Mouse (Mus musculus) limb, embryonic 13.5 days (tissue): ENCODE data around the gene 1810046K07Rik. TPM values are rescaled to one million over a fixed set of nuclear protein-coding genes. Genes with fewer than 3 reads are reported as not detected.

Source experiments
- ATAC-seq: fragments of 200-750 bp; cut with Nextera tagmentation; 2 replicates; pipeline ENCODE4 v1.8.0; 2017; ENCODE audit warnings: low read depth, moderate number of reproducible peaks, moderate TSS enrichment; ENCODE audit not compliant: low FRiP score
- H3K27ac ChIP-seq: fragments of 300-500 bp; sonication (generic); 2 replicates; pipeline ENCODE4 v1.5.1; 2015; ENCODE audit warnings: inconsistent platforms, mild to moderate bottlenecking, moderate library complexity
- H3K27me3 ChIP-seq: fragments of 300-500 bp; sonication (generic); 2 replicates; pipeline ENCODE4 v1.6.1; 2015; ENCODE audit warnings: mild to moderate bottlenecking, inconsistent platforms
- H3K36me3 ChIP-seq: fragments of 300-500 bp; sonication (generic); 2 replicates; pipeline ENCODE4 v1.6.1; 2015; ENCODE audit warnings: inconsistent platforms, mild to moderate bottlenecking, moderate library complexity
- H3K4me1 ChIP-seq: fragments of 300-500 bp; sonication (generic); 2 replicates; pipeline ENCODE4 v1.6.1; 2015; ENCODE audit warnings: inconsistent platforms
- H3K4me2 ChIP-seq: fragments of 300-500 bp; sonication (generic); replicated peaks from 2 replicates; pipeline ENCODE4 v1.6.1; 2015; ENCODE audit warnings: inconsistent platforms, mild to moderate bottlenecking, moderate library complexity
- H3K4me3 ChIP-seq: fragments of 300-500 bp; sonication (generic); 2 replicates; pipeline ENCODE4 v1.5.1; 2015; ENCODE audit warnings: moderate library complexity, mild to moderate bottlenecking, inconsistent platforms
- H3K9ac ChIP-seq: fragments of 300-500 bp; sonication (generic); 2 replicates; pipeline ENCODE4 v1.6.1; 2015; ENCODE audit warnings: mild to moderate bottlenecking, inconsistent platforms
- H3K9me3 ChIP-seq: fragments of 300-500 bp; sonication (generic); 2 replicates; pipeline ENCODE4 v1.6.1; 2016; ENCODE audit warnings: inconsistent platforms
- WGBS: fragments of 180-500 bp; shearing (Covaris S2); methylation state at CpG from one replicate; pipeline ENCODE4 v1.1.7; 2015; 5-methylcytosine and 5-hydroxymethylcytosine counted together
- polyA plus RNA-seq: library from polyadenylated mRNA; unstranded; fragments of >200 nt; fragmentation: Nextera tagmentation; extraction: Ambion mirVana; gene quantifications from 2 replicates; pipeline ENCODE4 v1.2.1, GENCODE M21; 2015

Gene 1810046K07Rik
- polyA plus RNA-seq, 1 experiment from 2014 or later = 0.67 TPM

DNA sequence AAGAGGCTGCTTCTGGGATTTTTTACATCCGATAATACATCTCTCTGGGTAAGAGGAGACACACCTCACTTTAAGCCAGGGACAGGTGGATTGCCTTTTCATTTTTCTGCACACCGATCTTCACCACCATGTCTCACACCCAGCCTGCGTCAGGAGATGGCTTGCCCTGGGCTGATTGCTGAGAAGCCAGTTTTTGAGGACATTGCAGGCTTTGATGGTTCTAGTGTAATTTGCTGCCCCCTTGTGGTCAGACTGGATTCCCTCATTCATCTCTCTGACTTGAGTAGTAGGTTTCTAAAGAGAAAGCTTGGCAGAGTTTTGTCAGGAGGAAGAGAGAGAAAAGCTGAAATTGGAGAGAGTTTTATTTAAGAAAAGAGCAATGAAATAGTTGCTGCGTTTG is 36.0 kb downstream of the 1810046K07Rik start:
- ATAC-seq = 0 out of 2 replicates have a peak, but pooled peaks have one; percentile 24
- Histone ChIP-seq H3K4me2 (no peak overlapping the region), H3K9ac (no peak overlapping the region), H3K4me1 (no peaks in the 10 kb centered on the region), H3K36me3 (no peaks in the 10 kb centered on the region), H3K27me3 (0 out of 2 replicates have a peak, but pooled peaks cover 19% of the 10 kb centered on the region), H3K4me3 (no peak overlapping the region), H3K9me3 (no peaks in the 10 kb centered on the region), H3K27ac (no peak overlapping the region)
- 31% methylated on average over 4 of the region's 4 CpGs for WGBS

DNA sequence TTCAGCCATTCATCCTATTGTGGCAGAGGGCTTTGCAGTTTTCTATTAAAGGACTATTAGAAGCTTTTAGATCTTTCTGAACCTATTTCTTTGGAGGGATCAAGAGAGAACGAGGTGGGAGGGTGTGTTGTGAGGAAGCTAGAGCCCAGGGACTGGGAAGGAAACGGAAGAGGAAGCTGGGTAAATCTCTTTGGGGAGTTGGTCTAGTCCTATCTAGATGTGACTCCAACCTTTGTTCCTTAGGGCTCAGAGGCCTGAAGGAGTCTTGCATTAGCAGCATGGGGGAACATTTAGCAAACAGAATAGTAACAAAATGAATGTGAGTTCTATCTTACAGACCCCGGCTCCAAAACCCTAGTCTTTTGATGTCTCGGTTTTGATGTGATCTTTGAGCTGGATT is 37.7 kb downstream of the 1810046K07Rik start:
- no peak for ATAC-seq
- Histone ChIP-seq H3K4me1 (no peaks in the 10 kb centered on the region), H3K4me3 (no peak overlapping the region), H3K4me2 (no peak overlapping the region), H3K27me3 (0 out of 2 replicates have a peak, but pooled peaks cover 19% of the 10 kb centered on the region), H3K27ac (no peak overlapping the region), H3K9me3 (no peaks in the 10 kb centered on the region), H3K9ac (no peak overlapping the region), H3K36me3 (no peaks in the 10 kb centered on the region)
- WGBS = 71% methylated on average over 4 of the region's 4 CpGs

DNA sequence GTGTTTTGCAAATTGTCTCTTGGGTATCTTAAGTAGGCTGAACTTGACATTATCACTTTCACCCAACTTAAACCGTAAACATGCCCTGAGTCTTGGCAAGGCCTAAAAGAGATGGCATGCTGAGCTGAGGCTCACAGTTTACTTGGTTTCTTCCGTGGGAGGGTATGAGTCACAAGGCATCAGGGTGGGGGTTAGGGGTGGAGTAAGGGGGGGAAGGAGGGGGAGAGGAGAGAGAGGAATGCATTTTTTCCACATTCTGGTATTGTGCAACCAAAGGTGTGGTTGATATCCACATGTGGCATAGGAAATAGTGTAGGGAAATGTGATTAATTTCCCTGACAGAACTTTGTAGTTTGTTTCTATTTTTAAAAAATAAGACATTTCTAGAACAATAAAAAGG is 42.6 kb downstream of the 1810046K07Rik start:
- Histone ChIP-seq H3K4me1 (no peaks in the 10 kb centered on the region), H3K4me3 (no peak overlapping the region), H3K27ac (no peak overlapping the region), H3K9me3 (no peaks in the 10 kb centered on the region), H3K4me2 (no peak overlapping the region), H3K27me3 (peaks cover 18% of the 10 kb centered on the region), H3K36me3 (no peaks in the 10 kb centered on the region), H3K9ac (no peak overlapping the region)
- 53% methylated on average over 2 of the region's 2 CpGs for WGBS
- no peak for ATAC-seq

DNA sequence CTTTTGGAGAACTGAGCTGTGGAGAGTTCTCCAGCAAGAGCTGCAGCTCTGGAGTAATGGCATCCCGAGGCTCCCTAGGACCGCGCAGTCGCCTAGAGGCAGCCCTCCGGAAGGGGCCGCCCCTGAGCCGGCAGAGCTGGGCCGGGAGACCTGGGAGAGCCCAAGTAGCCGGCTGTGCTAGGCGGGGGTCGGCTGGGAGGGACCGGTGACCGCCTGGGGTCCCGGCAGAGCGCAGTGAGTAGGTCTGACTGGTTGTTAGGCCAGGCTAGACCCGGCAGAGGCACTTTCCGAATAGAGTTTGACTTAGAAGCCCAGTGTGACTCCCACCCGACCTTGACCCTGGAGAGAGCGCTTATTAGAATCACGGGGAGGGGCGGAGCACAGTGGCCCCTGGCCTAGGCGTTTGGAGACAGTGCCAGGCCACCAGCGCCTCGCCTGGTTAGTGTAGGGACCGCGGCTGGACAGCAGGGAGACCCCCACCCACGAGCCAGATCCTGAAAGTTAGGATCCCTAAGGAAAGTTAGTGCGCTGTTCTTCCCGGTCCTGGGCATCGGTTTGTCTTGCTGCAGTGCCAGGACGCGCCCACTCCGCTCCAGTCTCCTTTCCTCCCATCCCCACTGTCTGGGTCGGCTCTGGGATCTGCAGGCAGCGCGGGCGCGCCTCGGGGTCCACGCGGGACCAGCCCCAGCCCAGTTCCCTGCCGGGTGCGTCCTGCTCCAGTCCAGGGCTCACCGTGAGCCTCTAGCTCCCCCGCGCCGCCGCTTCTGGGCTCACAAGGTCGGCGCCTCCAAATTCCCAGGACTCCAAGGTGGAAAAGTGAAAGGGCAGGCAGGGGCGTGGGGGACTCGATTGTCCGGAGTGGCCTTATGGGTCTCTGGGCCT is 50.0 kb downstream of the 1810046K07Rik start, which contains the start of gene Colca2:
Gene Colca2 (minus strand): TSS at position 70 of the 882 bp plus-strand sequence.
- under 1% methylated on average over 53 of the region's 53 CpGs for WGBS
- Histone ChIP-seq H3K4me3 (peak within 1 kb of the TSS; percentile 60), H3K27me3 (peaks cover 34% of the 10 kb centered on the region), H3K9me3 (no peaks in the 10 kb centered on the region), H3K4me2 (peak within 1 kb of the TSS; percentile 87), H3K27ac (peak within 1 kb of the TSS; percentile 33), H3K36me3 (no peaks in the 10 kb centered on the region), H3K9ac (peak within 1 kb of the TSS; percentile 78), H3K4me1 (peaks cover 15% of the 10 kb centered on the region)
- ATAC-seq = peak; percentile 95

DNA sequence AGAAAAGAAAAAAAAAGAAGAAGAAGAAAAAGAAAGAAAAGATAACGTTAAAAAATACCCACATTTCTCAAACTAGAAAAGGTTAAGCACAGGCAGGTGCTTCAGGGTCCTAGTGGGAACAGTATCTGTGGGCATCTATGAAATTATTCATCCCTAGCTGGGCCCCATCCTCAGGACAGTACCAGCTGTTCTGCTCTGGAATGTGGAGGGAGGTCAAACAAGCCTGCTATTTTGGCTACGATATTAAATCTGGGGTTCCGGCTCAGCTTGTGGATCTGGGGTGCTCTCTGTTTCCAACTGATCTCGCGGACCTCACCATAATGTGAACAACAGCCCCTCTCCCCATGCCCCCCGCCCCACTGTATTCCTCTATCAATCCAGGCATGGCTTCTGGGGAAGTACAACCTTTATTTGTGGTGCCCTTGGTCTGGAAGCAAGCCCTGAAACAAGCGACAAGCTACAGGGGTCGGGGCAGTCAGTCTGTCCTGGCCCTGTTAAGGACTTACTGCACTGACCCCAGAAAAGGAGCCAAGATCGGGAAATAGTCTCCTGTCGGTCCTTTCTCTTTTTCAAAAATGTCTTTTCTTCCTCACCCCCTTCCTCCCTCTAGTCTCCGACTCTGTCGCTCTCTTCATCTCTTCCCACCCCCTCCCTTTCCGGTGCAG is 50.8 kb downstream of the 1810046K07Rik start:
- Histone ChIP-seq H3K27me3 (peaks cover 36% of the 10 kb centered on the region), H3K36me3 (no peaks in the 10 kb centered on the region), H3K27ac (peak overlapping the region; percentile 33; the same call in 1 of the 2 replicates), H3K4me2 (peak overlapping the region; percentile 87), H3K9ac (peak overlapping the region; percentile 78), H3K9me3 (no peaks in the 10 kb centered on the region), H3K4me3 (peak overlapping the region; percentile 60), H3K4me1 (peaks cover 15% of the 10 kb centered on the region)
- no peak for ATAC-seq
- WGBS = 17% methylated on average over 13 of the region's 13 CpGs

DNA sequence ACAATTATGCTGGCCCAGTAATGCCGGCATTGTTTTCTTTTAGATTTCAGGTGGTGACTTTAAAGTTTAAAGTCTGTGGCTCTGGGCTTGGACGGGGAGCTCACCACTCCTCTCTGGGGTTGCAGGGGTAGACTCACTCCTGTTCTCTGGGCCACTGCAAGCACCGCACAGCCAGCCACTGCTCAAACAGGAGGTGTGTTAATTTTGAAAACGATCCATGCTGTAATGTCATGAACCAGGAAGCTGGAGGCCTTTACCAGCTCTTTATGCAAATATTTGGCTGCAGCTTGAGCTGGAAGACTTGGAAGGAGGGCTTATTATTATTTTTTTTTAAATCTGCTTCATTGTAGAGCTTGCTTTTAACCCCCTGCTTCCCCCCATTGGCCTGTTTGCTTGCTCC is 54.0 kb downstream of the 1810046K07Rik start:
- WGBS = 26% methylated on average over 4 of the region's 4 CpGs

DNA sequence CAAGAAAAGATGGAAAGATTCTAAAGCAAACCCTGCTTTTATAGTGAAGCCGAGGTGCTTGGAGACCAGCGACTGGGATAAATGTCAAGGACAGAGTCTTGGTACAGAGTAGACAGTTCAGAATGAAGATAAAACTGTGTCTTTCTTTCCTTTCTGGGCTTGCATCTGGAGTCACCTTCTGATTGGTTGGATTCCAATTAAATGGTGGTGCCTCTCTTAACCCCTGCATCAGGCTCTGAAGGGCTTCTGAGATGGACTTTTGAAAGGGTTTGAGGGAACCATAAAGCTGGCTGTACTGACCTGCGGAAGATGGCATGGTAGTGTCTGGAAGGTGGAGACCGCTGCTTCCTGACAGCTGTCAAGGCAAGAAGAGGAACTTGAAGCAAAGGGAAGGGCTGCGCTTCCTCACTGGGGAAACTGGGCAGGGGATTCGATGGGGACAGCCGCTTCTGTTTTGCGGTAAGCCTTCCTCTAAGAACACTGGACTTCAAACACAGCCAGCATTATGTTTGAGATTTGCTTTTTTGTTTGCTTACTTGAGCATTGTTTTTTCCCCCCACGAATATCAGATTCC is 55.0 kb downstream of the 1810046K07Rik start:
- 57% methylated on average over 9 of the region's 9 CpGs for whole genome bisulfite sequencing
- ATAC-seq = no peak
- no peak overlapping the region for H3K4me2 ChIP-seq

More for the DNA sequence above, 54.0 kb downstream of the 1810046K07Rik start:
- ATAC-seq = no peak
- no peak overlapping the region for H3K4me3 ChIP-seq
- no peak overlapping the region for H3K9ac ChIP-seq
- no peak overlapping the region for H3K4me2 ChIP-seq
- H3K4me1 ChIP-seq = peaks cover 15% of the 10 kb centered on the region
- peaks cover 12% of the 10 kb centered on the region for H3K27me3 ChIP-seq
- H3K36me3 ChIP-seq = no peaks in the 10 kb centered on the region
- H3K27ac ChIP-seq = no peak overlapping the region
- no peaks in the 10 kb centered on the region for H3K9me3 ChIP-seq

DNA sequence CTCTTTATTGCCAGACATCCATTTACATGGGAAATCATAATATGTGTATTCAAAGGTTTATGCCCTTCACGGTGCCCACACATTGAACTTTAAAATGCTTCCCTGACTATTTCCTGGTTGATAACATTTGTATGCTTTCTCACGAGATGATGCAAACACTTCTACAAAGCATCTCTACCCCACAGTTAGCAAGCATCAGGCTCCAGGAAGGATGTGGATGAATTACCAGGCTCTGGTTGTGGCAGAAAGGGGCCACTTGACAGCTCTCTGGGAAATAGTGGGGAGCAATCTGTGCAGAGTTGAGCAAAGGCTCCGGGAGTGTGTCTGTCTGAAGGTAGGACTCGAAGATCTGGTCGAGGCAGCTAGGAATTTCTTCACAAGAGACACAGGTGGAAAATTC is 56.6 kb downstream of the 1810046K07Rik start:
- Histone ChIP-seq H3K36me3 (no peaks in the 10 kb centered on the region), H3K4me2 (no peak overlapping the region), H3K27ac (no peak overlapping the region), H3K9me3 (no peaks in the 10 kb centered on the region), H3K9ac (no peak overlapping the region), H3K4me1 (peaks cover 5% of the 10 kb centered on the region; the same call in 1 of the 2 replicates), H3K4me3 (no peak overlapping the region), H3K27me3 (0 out of 2 replicates have a peak, but pooled peaks cover 6% of the 10 kb centered on the region)
- no peak for ATAC-seq
- 71% methylated on average over 5 of the region's 5 CpGs for WGBS

More for the DNA sequence above, 55.0 kb downstream of the 1810046K07Rik start:
- H3K36me3 ChIP-seq = no peaks in the 10 kb centered on the region
- no peak overlapping the region for H3K9ac ChIP-seq
- no peak overlapping the region for H3K27ac ChIP-seq
- H3K4me3 ChIP-seq = no peak overlapping the region
- peaks cover 15% of the 10 kb centered on the region for H3K4me1 ChIP-seq
- H3K27me3 ChIP-seq = 0 out of 2 replicates have a peak, but pooled peaks cover 6% of the 10 kb centered on the region
- no peaks in the 10 kb centered on the region for H3K9me3 ChIP-seq

DNA sequence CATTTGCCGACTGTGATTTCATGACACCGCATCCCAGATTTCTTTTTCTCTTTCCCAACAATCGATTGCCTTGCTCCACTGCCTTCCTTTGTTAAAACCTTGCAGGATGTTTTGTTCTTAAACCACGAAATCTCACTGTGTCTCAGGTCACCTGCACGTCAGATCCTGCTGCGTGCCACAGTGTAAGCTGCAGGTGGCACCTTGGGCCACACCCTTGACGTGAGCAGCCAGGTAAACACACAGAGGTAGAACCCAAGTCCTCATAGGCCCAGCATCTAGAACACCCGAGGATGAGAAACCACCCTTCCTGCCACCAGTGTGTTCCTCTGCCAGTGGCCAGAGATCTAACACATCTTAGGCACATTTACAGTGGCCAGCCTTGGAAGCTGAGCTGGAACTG is 57.6 kb downstream of the 1810046K07Rik start:
- no peaks in the 10 kb centered on the region for H3K9me3 ChIP-seq
- no peaks in the 10 kb centered on the region for H3K36me3 ChIP-seq
- no peak overlapping the region for H3K27ac ChIP-seq
- 0 out of 2 replicates have a peak, but pooled peaks cover 6% of the 10 kb centered on the region for H3K27me3 ChIP-seq
- no peak for ATAC-seq
- no peak overlapping the region for H3K4me2 ChIP-seq
- no peak overlapping the region for H3K9ac ChIP-seq
- no peak overlapping the region for H3K4me3 ChIP-seq
- 81% methylated on average over 8 of the region's 8 CpGs for WGBS
- H3K4me1 ChIP-seq = peaks cover 5% of the 10 kb centered on the region; the same call in 1 of the 2 replicates

DNA sequence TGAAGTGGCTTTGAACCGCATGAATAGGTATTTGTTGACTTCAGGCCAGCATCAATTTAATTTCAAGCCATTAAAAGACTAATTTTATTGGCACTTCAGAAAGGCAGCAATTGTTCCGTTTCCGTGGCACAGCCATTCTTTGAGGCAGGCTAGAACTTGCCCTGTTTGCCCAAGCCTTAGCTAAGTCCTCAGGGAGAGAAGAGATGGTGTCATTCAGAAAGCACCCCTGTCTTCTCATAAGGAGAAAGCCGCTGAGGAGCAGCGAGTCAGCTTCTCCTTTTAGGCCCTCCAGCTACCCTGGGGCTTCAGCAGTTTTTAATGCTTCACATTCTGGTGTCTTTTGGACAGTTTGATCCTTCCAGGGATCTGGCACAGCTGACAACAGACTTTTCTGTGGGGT is 59.9 kb downstream of the 1810046K07Rik start:
- H3K4me1 ChIP-seq = no peaks in the 10 kb centered on the region
- H3K9ac ChIP-seq = no peak overlapping the region
- no peak overlapping the region for H3K27ac ChIP-seq
- 0 out of 2 replicates have a peak, but pooled peaks cover 3% of the 10 kb centered on the region for H3K27me3 ChIP-seq
- no peak for ATAC-seq
- no peaks in the 10 kb centered on the region for H3K9me3 ChIP-seq
- 65% methylated on average over 5 of the region's 5 CpGs for WGBS
- no peaks in the 10 kb centered on the region for H3K36me3 ChIP-seq
- H3K4me2 ChIP-seq = no peak overlapping the region
- H3K4me3 ChIP-seq = no peak overlapping the region

DNA sequence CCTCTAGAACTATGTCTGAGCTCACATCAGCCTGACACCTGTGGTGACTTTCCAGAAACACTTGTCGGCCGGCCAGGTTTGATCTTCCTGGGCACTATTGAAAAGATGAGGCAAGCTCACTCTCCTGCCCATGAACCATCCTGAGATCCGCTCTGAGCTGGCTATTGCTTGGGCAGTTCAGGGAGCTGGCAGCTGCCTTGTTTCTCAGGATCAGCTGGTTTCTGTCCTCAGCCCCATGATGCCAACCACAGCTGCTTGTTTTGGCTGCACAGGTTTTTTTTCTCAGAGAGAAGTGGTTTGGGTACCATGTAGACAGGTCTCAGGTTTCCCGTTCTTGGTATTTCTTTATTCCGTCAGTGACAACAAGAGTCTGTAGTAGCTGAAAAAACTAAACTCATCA is 70.3 kb downstream of the 1810046K07Rik start:
- H3K27me3 ChIP-seq = no peaks in the 10 kb centered on the region
- H3K27ac ChIP-seq = no peak overlapping the region
- H3K36me3 ChIP-seq = no peaks in the 10 kb centered on the region
- no peak overlapping the region for H3K4me3 ChIP-seq
- WGBS = 86% methylated on average over 5 of the region's 5 CpGs
- no peaks in the 10 kb centered on the region for H3K9me3 ChIP-seq
- no peak for ATAC-seq
- H3K9ac ChIP-seq = no peak overlapping the region
- H3K4me1 ChIP-seq = no peaks in the 10 kb centered on the region
- no peak overlapping the region for H3K4me2 ChIP-seq
